Mouse (Mus musculus) cerebellum, adult 2 months (tissue): ENCODE results near the gene Rere.

Experiments used
- CTCF ChIP-seq: fragments of 200-500 bp; IDR thresholded peaks from 2 replicates; pipeline ENCODE4 v1.5.1; 2011; ENCODE audit warnings: low read depth, mild to moderate bottlenecking, control low read depth, low read length, moderate library complexity, borderline replicate concordance; ENCODE audit not compliant: insufficient read depth
- POLR2A ChIP-seq: fragments of 200-500 bp; IDR thresholded peaks from 2 replicates; pipeline ENCODE4 v1.6.1; 2011; ENCODE audit warnings: low read length, control low read depth, borderline replicate concordance; ENCODE audit not compliant: insufficient read depth

- TF ChIP-seq CTCF (no peak), POLR2A (no peak)
These were observed 114.9 kb downstream of the Rere start for GRCm38 (mm10) chr4:150396339-150396738.
